ENCODE assay signal across 7 mouse cellular contexts in genomic region chr2:147688742-147689141, GRCm38 (mm10).
DNase-seq lines count a peak whose midpoint lies in the region; ATAC-seq and TF ChIP-seq lines count a peak whose summit lies in the region.

No protein-coding gene starts in this region.

- 18% methylated on average over 6 of the region's 6 CpGs for WGBS in liver, embryonic 11.5 days
- 22% methylated on average over 6 of the region's 6 CpGs for WGBS in embryonic facial prominence, embryonic 10.5 days
- 18% methylated on average over 6 of the region's 6 CpGs for WGBS in stomach, postnatal 0 days

- H3K27me3 ChIP-seq in liver, embryonic 11.5 days (replicated peaks; ENCODE audit: control insufficient read depth, insufficient read depth, low read length) = no peaks in the 10 kb centered on the region
- no peaks in the 10 kb centered on the region for H3K27me3 ChIP-seq in embryonic facial prominence, embryonic 10.5 days (replicated peaks; ENCODE audit: low read depth, poor library complexity, severe bottlenecking)
- no peaks in the 10 kb centered on the region for H3K27me3 ChIP-seq in stomach, postnatal 0 days (ENCODE audit: control insufficient read depth, insufficient read depth, low read length)

- no peak for ATAC-seq in liver, embryonic 11.5 days (replicated peaks; ENCODE audit: low FRiP score)
- ATAC-seq in stomach, postnatal 0 days (ENCODE audit: low FRiP score, low TSS enrichment) = no peak

- H3K4me1 ChIP-seq in liver, embryonic 11.5 days (replicated peaks; ENCODE audit: control insufficient read depth, insufficient read depth, low read length) = no peaks in the 10 kb centered on the region
- no peaks in the 10 kb centered on the region for H3K4me1 ChIP-seq in embryonic facial prominence, embryonic 10.5 days
- H3K4me1 ChIP-seq in stomach, postnatal 0 days (replicated peaks; ENCODE audit: control insufficient read depth, insufficient read depth) = no peaks in the 10 kb centered on the region

- no peak overlapping the region for H3K4me2 ChIP-seq in liver, embryonic 11.5 days
- H3K4me2 ChIP-seq in stomach, postnatal 0 days (replicated peaks; ENCODE audit: low read depth) = no peak overlapping the region

- TF ChIP-seq EP300 in stomach, postnatal 0 days (optimal IDR thresholded peaks at IDR 0.05) = no peak

- H3K9ac ChIP-seq in liver, embryonic 11.5 days (ENCODE audit: low read depth, low read length) = no peak overlapping the region
- no peak overlapping the region for H3K9ac ChIP-seq in stomach, postnatal 0 days (ENCODE audit: low read length)

- H3K4me3 ChIP-seq in liver, embryonic 11.5 days (ENCODE audit: low read depth, low read length) = no peak overlapping the region
- no peak overlapping the region for H3K4me3 ChIP-seq in embryonic facial prominence, embryonic 10.5 days
- no peak overlapping the region for H3K4me3 ChIP-seq in stomach, postnatal 0 days (ENCODE audit: low read depth, low read length)

- no peak overlapping the region for H3K27ac ChIP-seq in liver, embryonic 11.5 days (ENCODE audit: low read depth, low read length)
- H3K27ac ChIP-seq in embryonic facial prominence, embryonic 10.5 days (replicated peaks) = no peak overlapping the region
- H3K27ac ChIP-seq in stomach, postnatal 0 days (replicated peaks) = no peak overlapping the region

- DNase-seq in liver = peak; percentile 43
- DNase-seq in liver, embryonic 11.5 days (ENCODE audit: low spot score) = no peak
- peak; percentile 22 to 32 for DNase-seq in adrenal gland, adult 18-20 months (ENCODE audit: low spot score in 2 of 2)
- DNase-seq in embryonic facial prominence, embryonic 10.5 days (ENCODE audit: low spot score) = peak; percentile 76
- peak; percentile 19 to 73 for DNase-seq in kidney, postnatal 36 days
- DNase-seq in stomach, postnatal 0 days (ENCODE audit: low spot score) = peak; percentile 56
- no peak for DNase-seq in thymus, postnatal 25 days

- no peaks in the 10 kb centered on the region for H3K9me3 ChIP-seq in liver, embryonic 11.5 days (ENCODE audit: control insufficient read depth, low read length)
- H3K9me3 ChIP-seq in embryonic facial prominence, embryonic 10.5 days = no peaks in the 10 kb centered on the region
- H3K9me3 ChIP-seq in stomach, postnatal 0 days (ENCODE audit: control insufficient read depth, low read length) = no peaks in the 10 kb centered on the region

- TF ChIP-seq CTCF in stomach, postnatal 0 days (IDR thresholded peaks at IDR 0.05; ENCODE audit: low read depth) = peak; percentile 64

- no peaks in the 10 kb centered on the region for H3K36me3 ChIP-seq in liver, embryonic 11.5 days (ENCODE audit: control insufficient read depth, insufficient read depth, low read length)
- H3K36me3 ChIP-seq in embryonic facial prominence, embryonic 10.5 days (replicated peaks) = no peaks in the 10 kb centered on the region
- no peaks in the 10 kb centered on the region for H3K36me3 ChIP-seq in stomach, postnatal 0 days (ENCODE audit: control insufficient read depth, insufficient read depth, low read length)

Comparison
In these comparisons a context has a peak if more than half of its experiments do, and no peak if none do; other contexts are left out.
1. DNase-seq: peak in liver (single experiment), adrenal gland, adult 18-20 months (2 of 2), embryonic facial prominence, embryonic 10.5 days (single experiment), kidney, postnatal 36 days (2 of 2) and stomach, postnatal 0 days (single experiment); none in liver, embryonic 11.5 days (single experiment) and thymus, postnatal 25 days (single experiment).